Mouse (Mus musculus) cerebellum, adult 2 months (tissue): ENCODE measurements around the gene Prss45. TPM values are rescaled to one million over a fixed set of nuclear protein-coding genes. Genes with fewer than 3 reads are reported as not detected.

Experiments used
- DNase-seq, 2 experiments: peaks; one replicate each; pipeline ENCODE4 v3.0.0; 2021
- H3K27ac ChIP-seq: fragments of 200-500 bp; 2 replicates; pipeline ENCODE4 v1.5.1; 2012; ENCODE audit warnings: low read length, control low read depth, inconsistent platforms; ENCODE audit not compliant: insufficient read depth
- H3K27me3 ChIP-seq: fragments of 200-500 bp; 2 replicates; pipeline ENCODE4 v1.6.1; 2012; ENCODE audit warnings: inconsistent platforms, mild to moderate bottlenecking, low read length, moderate library complexity; ENCODE audit not compliant: control insufficient read depth, insufficient read depth
- H3K4me1 ChIP-seq: fragments of 200-500 bp; 2 replicates; pipeline ENCODE4 v1.6.1; 2011; ENCODE audit warnings: low read length; ENCODE audit not compliant: control insufficient read depth, insufficient read depth
- H3K4me3 ChIP-seq: fragments of 200-500 bp; replicated peaks from 2 replicates; pipeline ENCODE3; 2011; ENCODE audit warnings: mild to moderate bottlenecking, low read depth, low read length, control low read depth; ENCODE audit not compliant: insufficient read depth
- CTCF ChIP-seq: fragments of 200-500 bp; IDR thresholded peaks from 2 replicates; pipeline ENCODE4 v1.5.1; 2011; ENCODE audit warnings: low read depth, mild to moderate bottlenecking, control low read depth, low read length, moderate library complexity, borderline replicate concordance; ENCODE audit not compliant: insufficient read depth
- POLR2A ChIP-seq: fragments of 200-500 bp; IDR thresholded peaks from 2 replicates; pipeline ENCODE4 v1.6.1; 2011; ENCODE audit warnings: low read length, control low read depth, borderline replicate concordance; ENCODE audit not compliant: insufficient read depth
- WGBS: fragments of 180-500 bp; shearing (Covaris S2); methylation state at CpG from one replicate; pipeline ENCODE4 v1.1.7; 2018; 5-methylcytosine and 5-hydroxymethylcytosine counted together
- polyA plus RNA-seq: library from polyadenylated mRNA; depleted of rRNA; stranded (reverse); fragments of >200 nt; gene quantifications from 2 replicates; pipeline ENCODE4 v1.2.3, GENCODE M21; 2012

The Prss45 gene
- polyA plus RNA-seq, 1 experiment = 0.43 TPM

DNA sequence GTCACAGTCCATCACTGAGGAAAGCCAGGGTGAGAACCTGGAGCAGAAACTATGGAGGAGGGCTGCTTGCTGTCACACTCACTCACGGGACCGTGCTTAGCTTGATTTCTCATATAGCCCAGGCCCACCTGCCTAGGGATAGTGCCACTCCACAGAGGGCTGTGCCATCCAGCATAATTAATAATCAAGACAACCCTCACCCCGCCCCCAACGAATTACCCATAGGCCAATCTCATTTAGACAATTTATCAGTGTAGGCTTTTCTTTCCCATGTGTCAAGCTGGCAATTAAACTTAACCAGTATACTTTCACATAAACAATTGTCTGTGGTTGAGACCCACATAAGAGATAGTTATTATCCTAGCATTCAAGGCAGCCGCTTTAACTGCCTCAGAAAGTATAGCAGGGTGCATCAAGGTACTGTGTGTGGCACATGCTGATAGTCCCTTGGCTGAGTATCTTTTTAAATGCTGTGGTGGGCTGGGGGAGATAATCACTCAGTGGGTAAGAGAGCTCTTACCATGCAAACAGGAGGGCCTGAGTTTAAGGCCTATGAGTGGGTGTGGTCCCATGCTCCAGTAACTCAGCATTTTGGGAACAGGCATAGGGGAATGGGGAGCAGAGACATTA lies 24.7 kb downstream of the Prss45 start:
- H3K4me3 ChIP-seq = no peak overlapping the region
- peaks cover 2% of the 10 kb centered on the region; the same call in 1 of the 2 replicates for H3K27me3 ChIP-seq
- H3K4me1 ChIP-seq = no peaks in the 10 kb centered on the region
- no peak for TF ChIP-seq POLR2A
- TF ChIP-seq CTCF = no peak
- no peak for DNase-seq
- WGBS = 91% methylated on average over 5 of the region's 5 CpGs
- no peak overlapping the region for H3K27ac ChIP-seq

DNA sequence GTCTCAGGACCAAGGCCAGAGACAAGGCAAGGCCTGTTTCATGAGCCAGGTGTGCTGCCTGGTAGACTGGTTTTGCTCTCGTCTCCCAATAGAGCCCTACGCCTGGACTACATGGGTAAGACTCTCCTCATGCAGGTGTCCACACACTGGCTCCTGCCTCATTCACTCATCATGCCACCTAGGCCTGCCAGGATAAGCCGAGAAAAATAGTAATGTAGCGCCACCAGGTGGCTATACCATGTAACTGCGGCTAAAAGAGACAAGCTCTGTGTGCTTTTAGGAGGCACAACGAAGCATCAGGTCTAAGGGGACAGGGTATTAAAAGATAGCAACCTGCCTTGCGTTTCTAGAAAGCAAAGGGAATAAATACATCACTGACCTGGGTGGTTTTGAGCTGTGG lies 36.6 kb downstream of the Prss45 start:
- Histone ChIP-seq H3K27me3 (no peaks in the 10 kb centered on the region), H3K4me1 (no peaks in the 10 kb centered on the region; the same call in 1 of the 2 replicates), H3K4me3 (no peak overlapping the region), H3K27ac (no peak overlapping the region)
- DNase-seq = peak; percentile 49 to 56
- WGBS = 26% methylated on average over 7 of the region's 7 CpGs
- TF ChIP-seq POLR2A (no peak), CTCF (peak; percentile 72)

DNA sequence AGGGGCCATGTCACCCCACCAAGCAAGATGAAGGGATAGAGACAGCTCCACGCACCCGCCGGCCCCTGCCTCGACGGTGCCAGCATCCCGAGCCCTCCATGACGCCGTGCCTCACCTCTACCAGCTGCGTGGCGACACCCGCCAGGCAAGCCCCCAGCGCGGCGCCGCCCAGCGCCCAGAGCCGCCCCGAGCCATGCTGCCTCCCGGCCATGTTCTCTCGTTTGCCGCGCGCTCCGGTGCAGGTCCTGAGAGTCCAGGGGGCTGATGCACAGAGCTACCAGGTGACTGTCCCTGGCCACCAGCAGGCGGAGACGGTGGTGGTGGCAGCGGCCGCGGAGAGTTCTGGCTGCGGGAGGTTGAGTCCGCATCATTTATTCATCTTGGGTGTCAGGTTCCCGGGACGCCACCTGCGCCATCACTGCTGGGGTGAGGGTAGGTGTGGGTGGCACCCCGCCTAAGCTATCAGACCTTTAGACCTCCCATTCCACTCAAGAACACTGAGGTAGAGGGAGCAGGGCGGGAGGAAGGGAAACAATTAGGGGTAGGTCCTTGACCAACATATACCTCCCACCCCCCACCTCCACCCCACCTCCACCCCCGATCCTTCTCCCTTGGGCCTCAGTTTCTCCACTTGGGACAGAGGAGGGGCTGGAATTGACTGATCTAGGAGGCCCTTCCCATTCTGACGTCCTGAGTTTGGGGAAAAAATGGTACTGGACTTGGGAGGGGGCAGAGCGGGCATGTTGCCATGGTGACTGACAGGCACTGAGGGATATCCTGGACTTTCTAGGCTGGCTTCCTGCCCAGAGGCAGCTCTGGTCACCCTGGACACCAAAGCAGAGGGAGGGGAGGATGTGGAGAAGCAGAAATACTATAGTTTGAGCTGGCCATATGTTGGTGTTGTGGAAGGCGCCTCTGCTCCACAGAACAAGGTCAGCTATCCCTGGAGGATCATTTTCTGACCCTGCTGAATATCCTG lies 39.6 kb downstream of the Prss45 start:
- no peaks in the 10 kb centered on the region for H3K27me3 ChIP-seq
- no peak overlapping the region for H3K4me3 ChIP-seq
- TF ChIP-seq POLR2A (no peak), CTCF (no peak)
- peaks cover 4% of the 10 kb centered on the region for H3K4me1 ChIP-seq
- no peak overlapping the region for H3K27ac ChIP-seq
- WGBS = 9% methylated on average over 40 of the region's 40 CpGs
- no peak for DNase-seq

DNA sequence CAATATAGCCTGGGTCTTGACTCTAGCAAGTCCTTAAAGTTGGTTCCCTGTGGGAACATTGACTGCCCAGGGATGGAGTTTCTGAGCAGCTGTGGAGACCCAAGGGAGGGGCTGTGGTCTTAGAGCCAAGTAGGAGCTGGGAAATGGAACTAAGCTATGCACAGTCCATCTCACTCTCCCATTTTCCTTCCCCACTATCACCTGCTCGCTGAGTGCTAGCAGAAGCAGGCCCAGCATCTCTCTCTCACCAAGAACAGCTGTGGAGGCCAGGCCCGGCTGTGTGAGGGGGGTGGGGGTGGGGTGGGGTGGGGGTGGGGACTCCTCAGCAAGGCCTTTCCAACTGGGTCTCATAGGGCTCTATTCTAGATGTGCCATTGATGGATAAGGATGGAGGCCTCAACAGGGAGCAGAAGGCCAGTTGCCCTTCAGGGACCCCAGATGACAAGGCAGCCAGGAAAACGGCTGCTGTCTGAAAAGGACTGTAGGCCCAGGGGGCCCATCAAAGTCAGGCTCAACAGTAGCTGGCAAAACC lies 40.3 kb downstream of the Prss45 start:
- no peak overlapping the region for H3K4me3 ChIP-seq
- no peak for TF ChIP-seq POLR2A
- no peak for TF ChIP-seq CTCF
- H3K27me3 ChIP-seq = no peaks in the 10 kb centered on the region
- H3K4me1 ChIP-seq = peaks cover 4% of the 10 kb centered on the region
- no peak overlapping the region for H3K27ac ChIP-seq
- WGBS = 28% methylated on average over 3 of the region's 3 CpGs
- no peak for DNase-seq

DNA sequence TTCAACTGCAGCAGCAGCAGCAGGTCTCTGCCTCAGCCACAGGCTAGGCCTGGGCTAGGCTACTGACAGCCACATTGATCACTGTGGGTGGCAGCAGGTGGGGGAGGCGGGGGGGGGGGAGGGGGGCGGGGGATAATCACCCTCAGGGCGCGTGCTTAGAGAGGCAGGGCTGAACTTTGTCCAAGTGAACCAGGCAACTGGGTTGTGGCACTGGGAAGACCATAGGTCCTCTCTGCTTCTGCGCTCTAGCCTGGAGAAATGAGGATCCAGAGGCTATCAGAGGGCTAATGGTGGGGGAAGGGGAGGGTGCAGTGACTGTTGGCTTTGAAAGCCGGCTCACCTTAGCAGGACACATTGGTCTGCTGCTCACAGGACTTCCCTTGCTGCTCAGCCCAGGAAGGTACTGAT lies 40.9 kb downstream of the Prss45 start:
- WGBS = 28% methylated on average over 6 of the region's 6 CpGs

DNA sequence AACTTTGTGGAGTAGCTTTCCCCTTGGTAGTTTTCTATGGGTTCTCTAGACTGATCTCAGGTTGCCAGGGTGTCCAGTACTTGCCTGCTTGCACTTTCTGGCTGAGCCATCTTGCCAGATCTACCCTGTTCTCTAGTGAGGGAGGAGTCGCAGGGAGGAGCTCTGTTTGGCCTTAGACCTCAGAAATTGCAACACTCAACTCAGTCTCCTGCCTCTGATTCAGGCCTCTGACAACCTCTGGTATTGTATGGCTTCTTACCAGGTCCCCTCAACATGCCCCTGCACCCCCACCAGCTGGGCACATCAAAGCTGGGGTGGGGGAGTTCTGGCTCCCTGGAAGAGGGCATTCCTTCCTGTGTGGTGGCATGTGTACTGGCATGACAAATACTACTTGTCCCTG lies 43.0 kb downstream of the Prss45 start:
- H3K27me3 ChIP-seq = no peaks in the 10 kb centered on the region
- peaks cover 4% of the 10 kb centered on the region for H3K4me1 ChIP-seq
- no peak for DNase-seq
- no peak overlapping the region for H3K4me3 ChIP-seq
- H3K27ac ChIP-seq = no peak overlapping the region
- TF ChIP-seq CTCF (no peak), POLR2A (no peak)
- 75% methylated on average over 1 of the region's 1 CpGs for WGBS

More for the DNA sequence above, 40.9 kb downstream of the Prss45 start:
- Histone ChIP-seq H3K27ac (no peak overlapping the region), H3K4me3 (no peak overlapping the region), H3K27me3 (no peaks in the 10 kb centered on the region), H3K4me1 (peaks cover 4% of the 10 kb centered on the region)
- DNase-seq = no peak
- TF ChIP-seq CTCF (no peak), POLR2A (no peak)

DNA sequence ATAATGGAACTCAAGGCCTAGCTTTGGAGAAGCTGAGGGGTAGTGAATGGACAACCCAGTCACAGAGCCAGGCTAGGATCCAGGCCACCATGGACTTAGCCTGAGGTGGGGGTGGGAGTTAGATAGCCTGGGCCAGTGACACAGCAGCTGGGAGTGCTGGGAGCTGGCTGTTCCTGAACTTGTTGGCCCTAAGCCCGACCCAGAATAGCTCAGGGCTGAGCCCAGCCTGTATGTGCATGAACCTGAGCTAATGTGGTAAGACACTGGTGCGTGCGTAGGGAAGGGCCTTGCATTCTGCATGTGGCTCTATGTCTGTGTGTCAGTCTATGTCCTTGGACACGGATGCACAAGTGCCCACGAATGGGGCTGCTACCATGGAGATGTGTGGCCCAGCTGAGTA lies 43.5 kb downstream of the Prss45 start:
- no peak overlapping the region for H3K4me3 ChIP-seq
- WGBS = 19% methylated on average over 5 of the region's 5 CpGs
- no peak overlapping the region for H3K27ac ChIP-seq
- DNase-seq = peak in 1 of 2 experiments; percentile 36
- H3K4me1 ChIP-seq = peaks cover 4% of the 10 kb centered on the region
- no peaks in the 10 kb centered on the region for H3K27me3 ChIP-seq
- no peak for TF ChIP-seq CTCF
- TF ChIP-seq POLR2A = no peak
